Mouse (Mus musculus) neural tube, embryonic 15.5 days (tissue): ENCODE results near the gene Pold3. TPM values are rescaled to one million over a fixed set of nuclear protein-coding genes. Genes with fewer than 3 reads are reported as not detected.

Source experiments
- ATAC-seq: fragments of 200-750 bp; cut with Nextera tagmentation; 2 replicates; pipeline ENCODE4 v1.8.0; 2017; ENCODE audit warnings: mild to moderate bottlenecking, moderate TSS enrichment, moderate library complexity; ENCODE audit not compliant: low FRiP score
- H3K27ac ChIP-seq: fragments of 300-500 bp; sonication (generic); replicated peaks from 2 replicates; pipeline ENCODE4 v1.5.1; 2015; ENCODE audit warnings: mild to moderate bottlenecking, inconsistent platforms
- H3K27me3 ChIP-seq: fragments of 300-500 bp; sonication (generic); replicated peaks from 2 replicates; pipeline ENCODE4 v1.6.1; 2015; ENCODE audit warnings: inconsistent platforms
- H3K36me3 ChIP-seq: fragments of 300-500 bp; sonication (generic); 2 replicates; pipeline ENCODE4 v1.6.1; 2015; ENCODE audit warnings: inconsistent platforms
- H3K4me1 ChIP-seq: fragments of 300-500 bp; sonication (generic); 2 replicates; pipeline ENCODE4 v1.6.1; 2015; ENCODE audit warnings: inconsistent platforms
- H3K4me2 ChIP-seq: fragments of 300-500 bp; sonication (generic); 2 replicates; pipeline ENCODE4 v1.6.1; 2015; ENCODE audit warnings: inconsistent platforms, mild to moderate bottlenecking, moderate library complexity
- H3K4me3 ChIP-seq: fragments of 300-500 bp; sonication (generic); replicated peaks from 2 replicates; pipeline ENCODE4 v1.5.1; 2015; ENCODE audit warnings: mild to moderate bottlenecking, inconsistent platforms
- H3K9ac ChIP-seq: fragments of 300-500 bp; sonication (generic); replicated peaks from 2 replicates; pipeline ENCODE4 v1.6.1; 2015; ENCODE audit warnings: mild to moderate bottlenecking, inconsistent platforms
- H3K9me3 ChIP-seq: fragments of 300-500 bp; sonication (generic); replicated peaks from 2 replicates; pipeline ENCODE4 v1.6.1; 2016; ENCODE audit warnings: inconsistent platforms
- WGBS: fragments of 180-500 bp; shearing (Covaris S2); methylation state at CpG from one replicate; pipeline ENCODE4 v1.1.7; 2015; ENCODE audit warnings: mixed read lengths; 5-methylcytosine and 5-hydroxymethylcytosine counted together
- polyA plus RNA-seq: library from polyadenylated mRNA; unstranded; fragments of >200 nt; fragmentation: Nextera tagmentation; extraction: Ambion mirVana; gene quantifications from 2 replicates; pipeline ENCODE4 v1.2.1, GENCODE M21; 2015

Pold3 gene
- polyA plus RNA-seq, 1 experiment from 2014 or later, result 40.3 TPM

DNA sequence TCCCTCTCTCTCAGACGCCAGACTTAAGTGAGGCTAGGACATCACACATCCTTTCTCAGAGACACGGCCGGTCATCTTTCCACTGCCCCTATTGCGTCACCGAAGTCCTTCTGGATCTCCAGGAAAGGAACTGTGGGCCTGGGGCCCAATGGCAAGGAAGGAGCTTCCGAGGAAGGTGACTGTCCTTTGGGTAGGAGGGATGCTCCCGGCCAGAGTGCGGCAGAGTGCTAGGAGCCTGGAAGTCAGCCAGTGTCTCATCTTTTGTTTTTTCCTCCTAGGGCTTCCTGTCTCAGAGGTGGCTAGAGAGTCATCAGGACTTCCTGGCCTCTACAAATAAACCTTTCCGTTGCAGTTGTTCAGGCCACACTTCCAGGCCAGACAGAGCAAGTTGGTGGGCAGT lies 15.7 kb upstream of the Pold3 start:
- Histone ChIP-seq H3K27ac (no peak overlapping the region), H3K9ac (no peak overlapping the region), H3K4me2 (no peak overlapping the region), H3K4me3 (no peak overlapping the region), H3K36me3 (no peaks in the 10 kb centered on the region), H3K9me3 (no peaks in the 10 kb centered on the region), H3K27me3 (no peaks in the 10 kb centered on the region), H3K4me1 (no peaks in the 10 kb centered on the region)
- WGBS, result 85% methylated on average over 9 of the region's 9 CpGs
- no peak for ATAC-seq

DNA sequence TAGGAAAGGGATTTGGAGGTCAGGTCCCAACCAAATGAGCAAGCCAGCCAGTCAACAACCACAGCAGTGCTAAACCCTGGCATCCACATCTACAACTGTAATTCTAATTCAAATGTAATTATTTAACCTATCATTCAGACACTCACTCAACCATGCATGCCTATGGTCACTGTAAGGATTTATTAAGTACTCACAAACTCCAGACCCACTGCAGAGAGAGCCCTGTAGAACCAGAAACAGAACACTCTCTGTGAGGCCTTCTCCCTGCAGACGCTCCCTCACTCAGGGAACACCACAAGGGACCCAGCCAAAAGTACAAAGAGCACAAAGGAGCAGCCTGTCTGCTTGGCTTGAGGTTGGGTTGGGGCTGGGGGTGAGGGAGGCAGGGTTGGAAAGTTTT lies 11.0 kb upstream of the Pold3 start:
- H3K36me3 ChIP-seq, result no peaks in the 10 kb centered on the region
- no peak for ATAC-seq
- H3K4me1 ChIP-seq, result no peaks in the 10 kb centered on the region
- no peak overlapping the region for H3K27ac ChIP-seq
- 74% methylated on average over 1 of the region's 1 CpGs for WGBS
- H3K27me3 ChIP-seq, result no peaks in the 10 kb centered on the region
- H3K9ac ChIP-seq, result no peak overlapping the region
- no peaks in the 10 kb centered on the region for H3K9me3 ChIP-seq
- H3K4me3 ChIP-seq, result no peak overlapping the region
- H3K4me2 ChIP-seq, result no peak overlapping the region

DNA sequence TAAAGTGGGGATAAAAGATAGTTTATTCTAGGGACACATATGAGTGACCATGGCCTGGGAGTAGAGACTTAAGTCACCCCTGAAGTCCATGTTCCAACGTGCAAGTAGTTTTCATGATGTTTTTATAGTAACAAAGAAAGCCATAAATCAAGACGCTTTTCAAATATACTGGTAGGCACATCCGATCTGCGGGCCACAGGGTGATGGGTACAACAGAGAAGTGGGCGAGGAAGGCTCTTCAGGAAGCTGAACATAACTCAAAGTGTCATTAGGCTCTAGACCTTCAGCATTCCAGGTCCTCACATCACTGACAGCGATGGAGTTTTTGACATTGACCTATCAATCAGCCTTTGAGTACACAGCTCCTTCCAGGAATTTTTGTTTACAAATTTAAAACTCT lies 9.2 kb upstream of the Pold3 start:
- Histone ChIP-seq H3K27me3 (no peaks in the 10 kb centered on the region), H3K27ac (no peak overlapping the region), H3K9ac (no peak overlapping the region), H3K4me1 (no peaks in the 10 kb centered on the region), H3K4me3 (no peak overlapping the region), H3K9me3 (no peaks in the 10 kb centered on the region), H3K36me3 (no peaks in the 10 kb centered on the region), H3K4me2 (no peak overlapping the region)
- ATAC-seq, result no peak
- 24% methylated on average over 6 of the region's 6 CpGs for WGBS

DNA sequence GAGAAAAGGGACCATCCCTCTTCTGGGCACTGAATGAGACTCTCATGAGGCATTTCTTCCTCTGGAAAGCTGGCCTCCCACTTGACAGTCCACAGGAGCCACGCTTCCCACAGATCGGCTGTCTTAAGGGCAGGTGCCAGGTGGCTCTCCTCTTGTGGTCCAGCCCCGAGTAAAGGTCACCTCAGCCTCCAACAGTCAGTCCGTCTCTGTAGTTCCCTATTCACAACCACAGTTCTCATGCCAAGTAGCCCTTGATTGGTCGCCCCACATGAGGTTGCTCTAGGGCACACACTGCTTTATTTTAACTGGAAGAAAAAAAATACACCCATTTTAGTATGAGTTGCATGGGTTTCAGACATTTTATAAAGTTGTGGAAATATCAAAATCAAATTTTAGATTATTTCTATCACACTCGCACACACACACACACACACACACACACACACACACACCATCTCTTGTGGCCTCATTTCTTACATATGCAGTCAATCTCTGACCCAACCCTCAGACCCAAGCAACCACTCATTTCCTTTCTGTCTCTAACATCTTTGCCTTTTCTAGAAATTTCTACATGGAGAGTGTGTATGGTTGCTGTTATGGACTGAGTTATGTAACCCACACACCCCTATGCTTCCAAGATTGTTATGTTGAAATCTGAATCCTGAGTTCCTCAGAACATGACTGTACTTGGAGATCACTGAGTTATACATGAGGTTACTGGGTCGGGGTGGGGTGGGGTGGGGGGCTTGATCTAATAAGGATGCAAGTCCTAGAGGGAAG lies 7.1 kb upstream of the Pold3 start:
- H3K27me3 ChIP-seq, result no peaks in the 10 kb centered on the region
- H3K36me3 ChIP-seq, result no peaks in the 10 kb centered on the region
- no peaks in the 10 kb centered on the region for H3K4me1 ChIP-seq
- no peak overlapping the region for H3K9ac ChIP-seq
- no peak overlapping the region for H3K4me2 ChIP-seq
- ATAC-seq, result no peak
- no peak overlapping the region for H3K4me3 ChIP-seq
- H3K9me3 ChIP-seq, result no peaks in the 10 kb centered on the region
- H3K27ac ChIP-seq, result no peak overlapping the region
- 89% methylated on average over 7 of the region's 7 CpGs for WGBS

DNA sequence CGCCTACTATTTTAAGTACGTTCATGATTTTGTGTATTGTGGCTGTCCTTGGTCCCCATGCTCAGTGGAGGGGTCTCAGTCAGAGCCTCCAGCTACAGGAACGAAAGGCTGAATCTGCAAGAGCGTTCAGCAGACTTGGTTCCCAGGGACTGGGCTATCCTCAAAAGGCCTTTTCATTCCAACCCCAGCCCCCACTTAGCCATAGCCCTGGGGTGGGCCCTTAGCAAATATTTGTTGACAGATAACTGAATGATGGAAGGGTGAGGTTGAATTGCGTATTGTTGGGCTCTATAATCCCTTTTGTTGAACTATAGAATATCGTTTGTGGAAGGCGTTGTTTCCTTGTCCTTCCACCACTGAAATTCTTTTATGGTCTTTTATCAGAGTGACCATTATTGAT lies 5.1 kb upstream of the Pold3 start:
- ATAC-seq, result no peak
- Histone ChIP-seq H3K9me3 (no peaks in the 10 kb centered on the region), H3K27ac (no peak overlapping the region), H3K4me3 (no peak overlapping the region), H3K4me2 (no peak overlapping the region), H3K9ac (no peak overlapping the region), H3K27me3 (no peaks in the 10 kb centered on the region), H3K4me1 (0 out of 2 replicates have a peak, but pooled peaks cover 8% of the 10 kb centered on the region), H3K36me3 (no peaks in the 10 kb centered on the region)
- WGBS, result 89% methylated on average over 7 of the region's 7 CpGs

DNA sequence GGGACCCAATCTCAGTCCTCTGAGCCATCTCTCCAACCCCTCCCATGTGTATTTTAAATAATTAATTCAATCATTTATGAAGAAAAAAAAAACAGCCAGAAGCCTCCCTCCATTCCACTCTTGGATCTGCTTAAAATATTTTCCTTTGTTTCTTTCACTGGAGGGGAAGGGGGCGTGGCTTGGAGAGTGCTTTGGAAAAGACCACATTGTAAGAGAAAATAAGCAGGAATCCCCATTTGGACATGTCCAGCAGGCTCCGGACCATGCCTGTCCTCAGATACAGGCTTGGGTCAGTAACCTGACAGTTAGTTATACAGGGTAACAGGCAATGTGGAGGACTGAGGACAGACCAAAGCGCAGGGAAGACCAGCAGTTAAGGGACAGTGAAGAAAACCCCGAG lies 3.8 kb upstream of the Pold3 start:
- Histone ChIP-seq H3K27ac (no peak overlapping the region), H3K4me2 (no peak overlapping the region), H3K9me3 (no peaks in the 10 kb centered on the region), H3K4me1 (peaks cover 13% of the 10 kb centered on the region), H3K27me3 (no peaks in the 10 kb centered on the region), H3K9ac (no peak overlapping the region), H3K36me3 (no peaks in the 10 kb centered on the region), H3K4me3 (no peak overlapping the region)
- 74% methylated on average over 4 of the region's 4 CpGs for WGBS
- ATAC-seq, result no peak

DNA sequence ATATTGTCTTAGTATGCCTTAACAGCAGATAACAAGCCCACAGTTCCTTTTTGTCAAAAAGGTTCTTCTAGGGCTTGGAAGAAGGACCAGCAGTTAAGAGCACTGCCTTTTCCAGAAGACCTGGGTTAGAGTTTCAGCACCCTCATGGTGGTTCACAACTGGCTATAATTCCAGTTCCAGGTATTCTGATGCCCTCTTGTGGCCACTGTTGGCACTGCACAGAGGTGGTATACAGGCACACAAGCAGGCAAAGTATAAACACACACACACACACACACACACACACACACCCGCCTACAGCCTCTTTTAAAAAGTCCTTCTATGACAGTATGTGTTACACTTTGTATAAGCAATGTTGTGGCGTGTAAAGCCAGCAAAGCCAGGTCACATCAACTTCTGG lies 2.8 kb upstream of the Pold3 start:
- 81% methylated on average over 2 of the region's 2 CpGs for WGBS
- no peak for ATAC-seq
- H3K27ac ChIP-seq, result no peak overlapping the region
- H3K4me1 ChIP-seq, result peaks cover 19% of the 10 kb centered on the region
- no peak overlapping the region for H3K4me2 ChIP-seq
- no peaks in the 10 kb centered on the region for H3K36me3 ChIP-seq
- no peak overlapping the region for H3K9ac ChIP-seq
- H3K27me3 ChIP-seq, result no peaks in the 10 kb centered on the region
- no peak overlapping the region for H3K4me3 ChIP-seq
- H3K9me3 ChIP-seq, result no peaks in the 10 kb centered on the region

DNA sequence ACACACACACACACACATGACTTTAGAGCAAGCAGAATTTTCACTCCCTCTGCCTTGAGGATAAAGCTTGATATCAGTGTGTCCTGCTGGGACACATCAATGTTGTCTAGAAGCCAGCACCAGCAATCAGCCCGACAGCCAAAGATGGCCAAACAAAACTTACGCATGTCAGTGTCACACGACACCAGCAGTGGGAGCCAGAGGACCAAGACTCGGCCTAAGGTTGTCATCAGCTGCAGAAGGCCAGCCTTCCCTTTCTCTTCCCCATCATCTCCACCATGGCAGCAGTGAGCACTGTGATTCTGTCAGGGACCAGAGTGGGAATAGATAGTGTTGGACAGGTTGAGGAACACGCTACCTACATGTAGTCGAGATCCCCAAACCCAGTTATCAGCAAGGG lies 2.1 kb upstream of the Pold3 start:
- Histone ChIP-seq H3K27ac (no peak overlapping the region), H3K4me2 (no peak overlapping the region), H3K9me3 (no peaks in the 10 kb centered on the region), H3K9ac (no peak overlapping the region), H3K36me3 (peaks cover 6% of the 10 kb centered on the region), H3K4me3 (no peak overlapping the region), H3K27me3 (no peaks in the 10 kb centered on the region), H3K4me1 (peaks cover 19% of the 10 kb centered on the region)
- ATAC-seq, result no peak
- 60% methylated on average over 6 of the region's 6 CpGs for WGBS

DNA sequence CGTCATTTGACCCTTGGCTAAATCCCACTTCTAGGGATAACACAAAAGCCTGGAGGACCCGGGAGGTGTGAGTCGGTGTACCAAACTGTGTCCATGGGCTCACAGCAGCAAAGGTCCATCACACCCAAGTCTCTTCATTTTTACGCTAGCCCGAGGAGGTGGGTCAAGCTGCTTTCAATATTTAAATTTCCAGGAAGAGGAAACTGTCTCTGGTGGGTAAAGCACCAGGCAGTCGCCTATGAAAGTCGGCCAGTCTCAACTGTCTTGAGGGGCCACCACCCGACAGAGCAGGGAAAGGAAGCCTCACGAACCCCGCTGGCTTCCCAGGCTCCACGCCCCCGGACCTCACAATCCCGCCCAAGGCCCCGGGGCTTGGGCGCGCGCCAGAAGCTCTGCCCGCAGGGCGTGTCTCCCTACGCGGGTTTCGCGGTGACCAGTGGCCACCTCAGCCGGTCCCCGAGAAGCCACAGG lies 539 bp downstream of the Pold3 start:
- peak overlapping the region; percentile 100 for H3K4me3 ChIP-seq
- peaks cover 19% of the 10 kb centered on the region for H3K4me1 ChIP-seq
- no peaks in the 10 kb centered on the region for H3K27me3 ChIP-seq
- peak; percentile 68 for ATAC-seq
- H3K4me2 ChIP-seq, result peak overlapping the region; percentile 81
- H3K9ac ChIP-seq, result peak overlapping the region; percentile 87
- 0% methylated on average over 25 of the region's 25 CpGs for WGBS
- no peaks in the 10 kb centered on the region for H3K9me3 ChIP-seq
- H3K27ac ChIP-seq, result peak overlapping the region; percentile 87
- peaks cover 26% of the 10 kb centered on the region for H3K36me3 ChIP-seq

DNA sequence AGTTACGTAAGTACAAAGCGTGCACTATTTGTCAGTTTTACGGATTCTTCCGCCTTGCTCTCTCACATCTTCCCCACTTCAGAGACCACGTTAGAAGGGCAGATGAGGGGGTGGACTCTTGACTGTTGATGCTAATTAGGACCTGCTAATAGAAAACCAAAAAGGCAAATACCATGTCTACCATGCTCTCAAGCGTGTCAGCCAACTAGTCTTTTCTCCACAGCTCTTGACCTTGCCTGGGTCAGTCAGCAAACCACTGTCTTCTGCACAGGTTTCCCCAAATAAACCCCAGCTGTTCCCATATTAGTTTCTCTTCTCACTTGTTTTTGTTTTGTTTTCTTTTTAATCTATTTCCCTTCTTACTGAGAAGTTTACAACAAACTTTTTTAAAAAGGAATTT lies 7.1 kb downstream of the Pold3 start:
- Histone ChIP-seq H3K9ac (no peak overlapping the region), H3K9me3 (no peaks in the 10 kb centered on the region), H3K4me2 (no peak overlapping the region), H3K27me3 (no peaks in the 10 kb centered on the region), H3K36me3 (peaks cover 53% of the 10 kb centered on the region), H3K27ac (no peak overlapping the region), H3K4me3 (no peak overlapping the region), H3K4me1 (no peaks in the 10 kb centered on the region)
- no peak for ATAC-seq
- 92% methylated on average over 6 of the region's 6 CpGs for WGBS

DNA sequence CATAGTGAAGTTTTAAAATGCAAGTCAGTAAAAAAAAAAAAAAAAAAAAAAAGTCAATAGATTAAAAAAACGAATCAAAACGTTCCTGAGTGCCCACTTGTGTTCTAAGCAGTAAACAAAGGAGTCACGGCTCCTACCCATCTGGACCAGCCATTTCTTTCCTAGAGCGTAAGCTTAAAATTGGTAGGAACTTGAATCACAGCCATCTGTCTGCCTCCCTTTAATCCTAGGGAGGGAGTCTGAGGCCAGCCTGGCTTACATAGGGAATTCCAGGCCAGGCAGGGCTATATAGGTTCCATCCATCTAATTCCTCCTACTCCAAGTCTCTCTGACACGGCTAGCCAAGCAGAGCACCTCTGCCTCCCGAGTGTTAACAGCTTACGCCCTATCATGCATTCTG lies 7.5 kb downstream of the Pold3 start:
- Histone ChIP-seq H3K27ac (no peak overlapping the region), H3K9me3 (no peaks in the 10 kb centered on the region), H3K9ac (no peak overlapping the region), H3K4me2 (no peak overlapping the region), H3K4me3 (no peak overlapping the region), H3K4me1 (no peaks in the 10 kb centered on the region), H3K27me3 (no peaks in the 10 kb centered on the region), H3K36me3 (peaks cover 50% of the 10 kb centered on the region)
- WGBS, result 87% methylated on average over 7 of the region's 7 CpGs
- no peak for ATAC-seq

DNA sequence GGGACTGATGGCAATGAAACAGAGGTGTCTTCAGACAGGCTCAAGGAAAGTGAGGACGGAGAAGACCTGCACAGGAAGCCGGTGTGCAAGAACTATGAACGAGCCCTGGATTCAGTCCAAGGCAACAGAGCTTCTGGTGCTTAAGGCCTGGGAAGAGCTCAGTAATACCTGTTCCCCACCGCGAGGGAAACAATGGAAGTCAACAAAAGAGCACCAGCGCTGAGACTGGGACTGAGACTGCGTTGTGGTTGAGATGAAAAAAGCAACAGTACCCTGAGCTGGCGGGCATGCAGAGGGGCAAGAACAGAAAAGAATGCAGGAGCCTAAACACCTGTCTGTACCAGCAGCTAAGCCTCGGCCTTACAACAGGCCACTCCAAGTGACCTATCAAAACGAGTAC lies 9.9 kb downstream of the Pold3 start:
- Histone ChIP-seq H3K9ac (no peak overlapping the region), H3K9me3 (no peaks in the 10 kb centered on the region), H3K4me3 (no peak overlapping the region), H3K27me3 (no peaks in the 10 kb centered on the region), H3K4me2 (no peak overlapping the region), H3K36me3 (peaks cover 39% of the 10 kb centered on the region), H3K27ac (no peak overlapping the region), H3K4me1 (no peaks in the 10 kb centered on the region)
- ATAC-seq, result no peak
- 86% methylated on average over 10 of the region's 10 CpGs for WGBS
